Mouse (Mus musculus) thymus, postnatal 0 days (tissue): ENCODE results near the gene Aprt. TPM values are rescaled to one million over a fixed set of nuclear protein-coding genes. Genes with fewer than 3 reads are reported as not detected.

Source experiments
- DNase-seq: peaks from one replicate; pipeline ENCODE4 v3.0.0-alpha.2; 2015; ENCODE audit warnings: low spot score
- polyA plus RNA-seq: library from polyadenylated mRNA; unstranded; fragments of >200 nt; fragmentation: Nextera tagmentation; extraction: Ambion mirVana; gene quantifications from 2 replicates; pipeline ENCODE4 v1.2.1, GENCODE M21; 2015

Aprt gene
- polyA plus RNA-seq, 1 experiment from 2014 or later, result 173 TPM

- DNase-seq, result no peak
Observed at GRCm38 (mm10) chr8:122564363-122565352, 12.1 kb downstream of the Aprt start.

- peak; percentile 63 for DNase-seq
Observed at GRCm38 (mm10) chr8:122561199-122561598, 15.5 kb downstream of the Aprt start.

GRCm38 (mm10) chr8:122558671-122559349 is 17.9 kb downstream of the Aprt start:
- DNase-seq, result no peak

GRCm38 (mm10) chr8:122557248-122558038 is 19.3 kb downstream of the Aprt start:
- peak; percentile 77 for DNase-seq

GRCm38 (mm10) chr8:122556030-122557009 is 20.4 kb downstream of the Aprt start:
- peak; percentile 89 for DNase-seq

GRCm38 (mm10) chr8:122554786-122555185 is 21.9 kb downstream of the Aprt start:
- DNase-seq, result no peak

GRCm38 (mm10) chr8:122551265-122552051 is 25.3 kb downstream of the Aprt start, which contains the start of gene Piezo1:
Gene Piezo1, minus strand, starts transcription at chr8:122551329.
- peak; percentile 94 for DNase-seq

GRCm38 (mm10) chr8:122550995-122551264 is 25.8 kb downstream of the Aprt start:
- no peak for DNase-seq

GRCm38 (mm10) chr8:122550234-122550994 is 26.3 kb downstream of the Aprt start:
- no peak for DNase-seq

GRCm38 (mm10) chr8:122548891-122549439 is 27.7 kb downstream of the Aprt start:
- no peak for DNase-seq

GRCm38 (mm10) chr8:122548331-122548730 is 28.4 kb downstream of the Aprt start:
- DNase-seq, result peak; percentile 58

GRCm38 (mm10) chr8:122547815-122548214 is 28.9 kb downstream of the Aprt start:
- DNase-seq, result peak; percentile 79

- no peak for DNase-seq
Observed at GRCm38 (mm10) chr8:122546811-122547453, 29.8 kb downstream of the Aprt start.

GRCm38 (mm10) chr8:122546066-122546755 is 30.5 kb downstream of the Aprt start:
- no peak for DNase-seq

GRCm38 (mm10) chr8:122544138-122544537 is 32.6 kb downstream of the Aprt start:
- DNase-seq, result no peak

GRCm38 (mm10) chr8:122538310-122539076 is 38.2 kb downstream of the Aprt start:
- DNase-seq, result no peak

- DNase-seq, result no peak
Observed at GRCm38 (mm10) chr8:122537812-122538211, 38.9 kb downstream of the Aprt start.
